Mouse (Mus musculus) lung, postnatal 0 days (tissue): Measurements from ENCODE around the gene Fancc.

Experiments
- CTCF ChIP-seq: IDR thresholded peaks from 2 replicates; pipeline ENCODE4 v1.5.1; 2016; ENCODE audit warnings: antibody characterized with exemption, mild to moderate bottlenecking
- EP300 ChIP-seq: IDR thresholded peaks from 2 replicates; pipeline ENCODE4 v1.6.1; 2016; ENCODE audit warnings: antibody characterized with exemption, mild to moderate bottlenecking, control low read depth

DNA sequence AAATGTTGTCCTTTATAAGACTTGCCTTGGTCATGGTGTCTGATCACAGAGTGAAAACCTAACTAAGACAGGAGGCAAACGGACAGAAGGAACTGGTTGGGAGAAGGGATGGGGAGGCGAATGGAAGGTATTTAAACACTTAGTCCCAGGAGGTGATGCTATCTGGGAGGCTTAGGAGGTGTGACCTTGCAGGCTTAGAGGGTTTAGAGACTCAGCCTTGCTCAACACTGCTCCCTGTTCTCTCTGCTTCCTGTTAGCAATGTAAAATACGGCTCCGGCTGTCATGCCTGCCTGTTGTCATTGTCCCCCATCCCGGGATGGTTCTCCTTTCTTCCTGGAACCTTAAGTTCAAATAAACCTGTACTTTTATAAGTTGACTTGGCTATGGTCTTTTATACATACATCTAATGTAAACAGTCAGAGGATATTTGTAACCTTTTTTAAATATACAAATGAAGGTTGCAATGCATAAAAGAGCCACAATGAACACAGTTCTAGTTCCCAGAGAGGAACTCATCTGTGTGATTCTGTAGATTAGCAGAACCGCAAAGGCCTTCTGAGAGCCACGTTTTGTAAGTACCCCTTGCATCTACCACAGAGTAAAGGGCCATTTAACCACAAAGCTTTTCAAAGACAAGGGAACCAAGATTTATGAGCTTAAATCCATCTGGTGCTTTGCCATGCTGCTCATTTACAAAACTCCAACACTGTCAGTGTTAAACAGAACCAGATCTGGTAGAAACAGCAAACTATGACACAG is 102.6 kb downstream of the Fancc start:
- TF ChIP-seq CTCF = no peak
- TF ChIP-seq EP300 = no peak
